Mouse (Mus musculus): ENCODE measurements around the gene Gclm.
A peak's percentile ranks its signal among the peaks of the same experiment; 100 is the strongest.

The Gclm gene

GRCm38 (mm10) chr3:122290696-122291095 is 45.3 kb downstream of the Gclm start:
- ATAC-seq (ENCODE audit: insufficient number of reproducible peaks, low FRiP score, low TSS enrichment), result no peak

- no peak for ATAC-seq (ENCODE audit: insufficient number of reproducible peaks, low FRiP score, low TSS enrichment)
Measured at GRCm38 (mm10) chr3:122291828-122292227, 46.5 kb downstream of the Gclm start.

- peak; percentile 46 for ATAC-seq (ENCODE audit: insufficient number of reproducible peaks, low FRiP score, low TSS enrichment)
Measured at GRCm38 (mm10) chr3:122292300-122293222, 47.2 kb downstream of the Gclm start.

GRCm38 (mm10) chr3:122293223-122293953 is 48.0 kb downstream of the Gclm start:
- peak; percentile 71 for ATAC-seq (ENCODE audit: insufficient number of reproducible peaks, low FRiP score, low TSS enrichment)

- ATAC-seq (ENCODE audit: insufficient number of reproducible peaks, low FRiP score, low TSS enrichment), result peak; percentile 77
Measured at GRCm38 (mm10) chr3:122293954-122294850, 48.8 kb downstream of the Gclm start, which contains the start of gene Bcar3. Gene Bcar3 (plus strand): TSS chr3:122294136.

- no peak for ATAC-seq (ENCODE audit: insufficient number of reproducible peaks, low FRiP score, low TSS enrichment)
Measured at GRCm38 (mm10) chr3:122295511-122295910, 50.2 kb downstream of the Gclm start.

GRCm38 (mm10) chr3:122296979-122297378 is 51.6 kb downstream of the Gclm start:
- no peak for ATAC-seq (ENCODE audit: insufficient number of reproducible peaks, low FRiP score, low TSS enrichment)

- ATAC-seq (ENCODE audit: insufficient number of reproducible peaks, low FRiP score, low TSS enrichment), result peak; percentile 33; the same call in 1 of the 2 replicates
Measured at GRCm38 (mm10) chr3:122300983-122301919, 55.9 kb downstream of the Gclm start.

GRCm38 (mm10) chr3:122304560-122304959 is 59.2 kb downstream of the Gclm start:
- ATAC-seq (ENCODE audit: insufficient number of reproducible peaks, low FRiP score, low TSS enrichment), result no peak

GRCm38 (mm10) chr3:122307894-122308671 is 62.7 kb downstream of the Gclm start:
- no peak for ATAC-seq (ENCODE audit: insufficient number of reproducible peaks, low FRiP score, low TSS enrichment)

- no peak for ATAC-seq (ENCODE audit: insufficient number of reproducible peaks, low FRiP score, low TSS enrichment)
Measured at GRCm38 (mm10) chr3:122308981-122309380, 63.6 kb downstream of the Gclm start.

GRCm38 (mm10) chr3:122312078-122312477 is 66.7 kb downstream of the Gclm start:
- ATAC-seq (ENCODE audit: insufficient number of reproducible peaks, low FRiP score, low TSS enrichment), result peak; percentile 41; the same call in 1 of the 2 replicates

- no peak for ATAC-seq (ENCODE audit: insufficient number of reproducible peaks, low FRiP score, low TSS enrichment)
Measured at GRCm38 (mm10) chr3:122312936-122313629, 67.7 kb downstream of the Gclm start.

- ATAC-seq (ENCODE audit: insufficient number of reproducible peaks, low FRiP score, low TSS enrichment), result no peak
Measured at GRCm38 (mm10) chr3:122313936-122314335, 68.6 kb downstream of the Gclm start.

- no peak for ATAC-seq (ENCODE audit: insufficient number of reproducible peaks, low FRiP score, low TSS enrichment)
Measured at GRCm38 (mm10) chr3:122316621-122317020, 71.3 kb downstream of the Gclm start.

GRCm38 (mm10) chr3:122317339-122317738 is 72.0 kb downstream of the Gclm start:
- no peak for ATAC-seq (ENCODE audit: insufficient number of reproducible peaks, low FRiP score, low TSS enrichment)

Measured in cerebellum, adult (tissue).